Mouse (Mus musculus) intestine, embryonic 14.5 days (tissue): ENCODE measurements at regions not wholly inside any gene's neighbourhood (a gene's known extent, or its start where the extent isn't known, plus 50 kb on each side); places are given as distances from the start of the nearest gene placed in this dataset.

Experiments used
- ATAC-seq: fragments of 200-750 bp; cut with Nextera tagmentation; replicated peaks from 2 replicates; pipeline ENCODE4 v1.8.0; 2017; ENCODE audit warnings: low read depth, moderate number of reproducible peaks, moderate TSS enrichment, moderate library complexity; ENCODE audit not compliant: low FRiP score, low TSS enrichment
- DNase-seq: peaks from one replicate; pipeline ENCODE4 v3.0.0-alpha.2; 2018; ENCODE audit warnings: low spot score
- H3K27ac ChIP-seq: fragments of 300-500 bp; sonication (generic); 2 replicates; pipeline ENCODE4 v1.5.1; 2014; ENCODE audit warnings: low read depth, mild to moderate bottlenecking, control low read depth
- H3K27me3 ChIP-seq: fragments of 300-500 bp; sonication (generic); replicated peaks from 2 replicates; pipeline ENCODE4 v1.6.1; 2014; ENCODE audit warnings: low read length, control low read depth; ENCODE audit not compliant: control insufficient read depth, insufficient read depth
- H3K36me3 ChIP-seq: fragments of 300-500 bp; sonication (generic); 2 replicates; pipeline ENCODE4 v1.6.1; 2014; ENCODE audit warnings: low read length, control low read depth; ENCODE audit not compliant: control insufficient read depth, insufficient read depth
- H3K4me1 ChIP-seq: fragments of 300-500 bp; sonication (generic); replicated peaks from 2 replicates; pipeline ENCODE4 v1.6.1; 2014; ENCODE audit warnings: low read length, control low read depth, mixed read lengths; ENCODE audit not compliant: control insufficient read depth, insufficient read depth
- H3K4me2 ChIP-seq: fragments of 300-500 bp; sonication (generic); 2 replicates; pipeline ENCODE4 v1.6.1; 2014; ENCODE audit warnings: low read length
- H3K4me3 ChIP-seq: fragments of 300-500 bp; sonication (generic); 2 replicates; pipeline ENCODE4 v1.5.1; 2014; ENCODE audit warnings: low read depth, low read length, control low read depth, mixed read lengths
- H3K9ac ChIP-seq: fragments of 300-500 bp; sonication (generic); 2 replicates; pipeline ENCODE4 v1.6.1; 2014; ENCODE audit warnings: mild to moderate bottlenecking, low read length
- H3K9me3 ChIP-seq: fragments of 300-500 bp; sonication (generic); 2 replicates; pipeline ENCODE4 v1.6.1; 2016; ENCODE audit warnings: low read length, control low read depth; ENCODE audit not compliant: control insufficient read depth
- whole genome bisulfite sequencing: fragments of 180-500 bp; shearing (Covaris S2); extraction: QIAGEN DNeasy Blood & Tissue Kit; methylation state at CpG from one replicate; pipeline ENCODE4 v1.1.7; 2014; 5-methylcytosine and 5-hydroxymethylcytosine counted together

DNA sequence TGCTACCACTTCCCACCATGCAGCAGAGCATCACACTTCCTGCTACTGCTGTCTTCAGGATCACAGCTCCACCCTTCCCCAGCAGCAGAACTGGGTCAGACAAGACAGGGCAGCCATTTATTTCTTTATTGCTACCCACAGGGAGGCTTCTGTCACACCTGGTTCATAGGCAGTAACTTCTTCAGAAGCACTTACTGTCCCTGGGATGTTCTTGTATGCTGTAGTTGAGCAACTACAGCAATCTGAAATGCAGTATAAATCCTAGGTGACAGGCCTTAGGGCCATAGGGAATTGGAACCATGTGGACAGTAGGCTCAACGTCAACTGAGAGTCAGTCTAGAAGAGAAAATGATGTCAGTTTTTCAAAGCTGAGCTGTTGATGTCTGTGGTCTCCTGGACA lies 179.5 kb upstream of the Mast4 start:
- H3K27me3 ChIP-seq = no peaks in the 10 kb centered on the region
- no peak for DNase-seq
- no peaks in the 10 kb centered on the region for H3K36me3 ChIP-seq
- H3K4me2 ChIP-seq = no peak overlapping the region
- no peak overlapping the region for H3K4me3 ChIP-seq
- no peak overlapping the region for H3K27ac ChIP-seq
- H3K4me1 ChIP-seq = no peaks in the 10 kb centered on the region
- ATAC-seq = no peak
- H3K9me3 ChIP-seq = peaks cover 3% of the 10 kb centered on the region; the same call in 1 of the 2 replicates
- 80% methylated on average over 1 of the region's 1 CpGs for WGBS
- H3K9ac ChIP-seq = no peak overlapping the region

GRCm38 (mm10) chr13:103512476-103512875 lies 178.2 kb upstream of the Mast4 start:
- no peaks in the 10 kb centered on the region for H3K4me1 ChIP-seq
- H3K27me3 ChIP-seq = no peaks in the 10 kb centered on the region
- no peaks in the 10 kb centered on the region for H3K36me3 ChIP-seq
- H3K27ac ChIP-seq = no peak overlapping the region
- ATAC-seq (no peak), DNase-seq (no peak)
- 82% methylated on average over 7 of the region's 7 CpGs for WGBS
- H3K9me3 ChIP-seq = peaks cover 3% of the 10 kb centered on the region; the same call in 1 of the 2 replicates
- no peak overlapping the region for H3K4me3 ChIP-seq
- H3K9ac ChIP-seq = no peak overlapping the region
- no peak overlapping the region for H3K4me2 ChIP-seq

GRCm38 (mm10) chr13:103504987-103505386 lies 170.7 kb upstream of the Mast4 start:
- no peaks in the 10 kb centered on the region for H3K27me3 ChIP-seq
- 83% methylated on average over 7 of the region's 7 CpGs for WGBS
- H3K9me3 ChIP-seq = peaks cover 3% of the 10 kb centered on the region; the same call in 1 of the 2 replicates
- ATAC-seq = no peak
- no peak overlapping the region for H3K4me2 ChIP-seq
- H3K36me3 ChIP-seq = no peaks in the 10 kb centered on the region
- no peak for DNase-seq
- no peak overlapping the region for H3K9ac ChIP-seq
- H3K4me1 ChIP-seq = no peaks in the 10 kb centered on the region
- no peak overlapping the region for H3K4me3 ChIP-seq
- H3K27ac ChIP-seq = no peak overlapping the region

GRCm38 (mm10) chr13:103499376-103499775 lies 165.1 kb upstream of the Mast4 start:
- Histone ChIP-seq H3K9me3 (no peaks in the 10 kb centered on the region), H3K4me1 (no peaks in the 10 kb centered on the region), H3K27me3 (no peaks in the 10 kb centered on the region), H3K36me3 (no peaks in the 10 kb centered on the region), H3K9ac (no peak overlapping the region), H3K27ac (no peak overlapping the region), H3K4me2 (no peak overlapping the region), H3K4me3 (no peak overlapping the region)
- WGBS = 81% methylated on average over 8 of the region's 8 CpGs
- DNase-seq (no peak), ATAC-seq (no peak)

DNA sequence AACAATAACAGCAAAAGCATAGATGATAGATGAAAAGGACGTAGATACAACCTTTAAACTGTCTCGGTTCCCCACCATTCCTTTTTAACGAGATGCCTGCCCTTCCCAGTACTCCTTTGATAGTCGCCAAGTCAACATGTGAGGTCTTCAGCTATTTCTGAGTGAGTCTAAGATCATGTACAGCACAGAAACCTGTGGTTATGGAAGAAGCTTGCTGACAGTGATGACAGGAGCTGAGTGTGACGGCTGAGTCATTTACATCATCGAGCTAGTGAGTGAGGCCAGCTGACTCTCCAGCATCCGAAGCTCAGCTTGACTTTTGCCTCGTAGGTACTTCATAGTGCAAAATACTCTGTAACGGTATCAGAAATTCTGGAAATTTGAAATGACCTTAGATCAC lies 160.1 kb upstream of the Mast4 start:
- ATAC-seq (no peak), DNase-seq (no peak)
- 79% methylated on average over 9 of the region's 9 CpGs for WGBS
- H3K27me3 ChIP-seq = no peaks in the 10 kb centered on the region
- no peak overlapping the region for H3K4me3 ChIP-seq
- H3K27ac ChIP-seq = no peak overlapping the region
- no peaks in the 10 kb centered on the region for H3K9me3 ChIP-seq
- H3K4me1 ChIP-seq = no peaks in the 10 kb centered on the region
- H3K36me3 ChIP-seq = no peaks in the 10 kb centered on the region
- H3K4me2 ChIP-seq = no peak overlapping the region
- H3K9ac ChIP-seq = no peak overlapping the region

DNA sequence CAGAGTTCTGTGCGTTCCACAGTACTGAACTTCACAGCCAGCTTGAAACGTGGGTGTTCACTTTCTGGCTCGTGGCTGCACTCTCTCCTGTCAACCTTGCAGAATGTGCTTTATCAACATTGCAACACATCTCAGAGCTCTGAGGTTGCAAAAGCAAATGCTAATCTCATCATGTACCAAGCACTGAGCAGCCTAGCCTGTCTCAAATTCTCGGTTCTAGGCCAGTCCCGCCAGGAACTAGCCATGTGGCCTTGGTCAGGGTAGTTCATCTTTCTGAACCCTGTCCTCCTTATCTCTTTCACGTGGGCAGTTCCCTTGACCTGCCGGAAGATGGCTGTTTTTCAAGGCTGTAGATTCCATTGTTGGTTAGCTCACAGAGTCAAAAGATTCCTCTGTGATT lies 159.3 kb upstream of the Mast4 start:
- WGBS = 42% methylated on average over 7 of the region's 7 CpGs
- no peaks in the 10 kb centered on the region for H3K4me1 ChIP-seq
- no peaks in the 10 kb centered on the region for H3K9me3 ChIP-seq
- no peak overlapping the region for H3K4me3 ChIP-seq
- no peak overlapping the region for H3K4me2 ChIP-seq
- no peaks in the 10 kb centered on the region for H3K36me3 ChIP-seq
- no peak overlapping the region for H3K9ac ChIP-seq
- DNase-seq (no peak), ATAC-seq (no peak)
- H3K27me3 ChIP-seq = no peaks in the 10 kb centered on the region
- H3K27ac ChIP-seq = no peak overlapping the region

DNA sequence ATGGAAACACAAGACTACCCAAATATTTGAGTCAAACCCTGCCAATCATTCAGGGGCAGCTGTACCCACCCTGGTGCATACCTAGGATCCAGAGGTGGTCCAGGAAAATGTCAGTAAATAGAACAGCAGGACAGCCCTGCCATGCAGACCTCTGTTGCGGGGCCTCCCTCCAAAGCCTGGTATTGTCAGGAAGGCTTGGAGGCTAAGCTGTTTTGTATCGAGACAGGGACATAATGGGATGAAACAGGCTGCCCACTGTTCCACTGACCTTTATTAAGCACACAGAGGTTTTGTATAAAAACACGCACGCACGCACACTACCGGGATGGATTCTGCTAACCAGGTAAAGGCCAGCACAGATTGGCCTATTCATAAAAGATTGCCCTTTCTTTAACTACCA lies 155.8 kb upstream of the Mast4 start:
- ATAC-seq = no peak
- Histone ChIP-seq H3K36me3 (no peaks in the 10 kb centered on the region), H3K9ac (no peak overlapping the region), H3K9me3 (0 out of 2 replicates have a peak, but pooled peaks cover 3% of the 10 kb centered on the region), H3K4me1 (no peaks in the 10 kb centered on the region), H3K4me3 (no peak overlapping the region), H3K27me3 (no peaks in the 10 kb centered on the region), H3K4me2 (no peak overlapping the region), H3K27ac (no peak overlapping the region)
- DNase-seq = no peak
- 76% methylated on average over 6 of the region's 6 CpGs for WGBS

GRCm38 (mm10) chr13:103484092-103484491 lies 149.8 kb upstream of the Mast4 start:
- H3K9me3 ChIP-seq = 0 out of 2 replicates have a peak, but pooled peaks cover 3% of the 10 kb centered on the region
- H3K4me2 ChIP-seq = no peak overlapping the region
- H3K9ac ChIP-seq = no peak overlapping the region
- DNase-seq (no peak), ATAC-seq (no peak)
- WGBS = 60% methylated on average over 5 of the region's 5 CpGs
- no peaks in the 10 kb centered on the region for H3K36me3 ChIP-seq
- H3K27ac ChIP-seq = no peak overlapping the region
- H3K27me3 ChIP-seq = no peaks in the 10 kb centered on the region
- no peaks in the 10 kb centered on the region for H3K4me1 ChIP-seq
- H3K4me3 ChIP-seq = no peak overlapping the region

- Histone ChIP-seq H3K27ac (no peak overlapping the region), H3K9ac (no peak overlapping the region), H3K4me1 (no peaks in the 10 kb centered on the region), H3K4me3 (no peak overlapping the region), H3K9me3 (0 out of 2 replicates have a peak, but pooled peaks cover 3% of the 10 kb centered on the region), H3K36me3 (no peaks in the 10 kb centered on the region), H3K4me2 (no peak overlapping the region), H3K27me3 (no peaks in the 10 kb centered on the region)
- 78% methylated on average over 7 of the region's 7 CpGs for WGBS
- no peak for ATAC-seq
- no peak for DNase-seq
These were observed 149.1 kb upstream of the Mast4 start for GRCm38 (mm10) chr13:103483392-103483791.
